Mouse (Mus musculus) CH12.LX (cell line): ENCODE results near the gene Tmppe. TPM values are rescaled to one million over a fixed set of nuclear protein-coding genes. Genes with fewer than 3 reads are reported as not detected.

Experiments
- DNase-seq: peaks from one replicate; pipeline ENCODE4 v3.0.0-alpha.2; 2013; ENCODE audit errors: extremely low read depth
- H3K27ac ChIP-seq: 2 replicates; pipeline ENCODE4 v1.5.1; 2012; ENCODE audit warnings: low read depth, mild to moderate bottlenecking, control low read depth, moderate library complexity; ENCODE audit not compliant: insufficient read depth
- H3K27me3 ChIP-seq: replicated peaks from 2 replicates; pipeline ENCODE3; 2012; ENCODE audit warnings: inconsistent platforms
- H3K36me3 ChIP-seq, 2 experiments: replicated peaks in 1 of 2; 2 replicates each; pipeline versions ENCODE3 to v1.6.1; 2012; ENCODE audit warnings: inconsistent platforms in 1 of 2, low read length in 1 of 2, mild to moderate bottlenecking in 1 of 2, mixed read lengths in 1 of 2, moderate library complexity in 1 of 2; ENCODE audit not compliant: control insufficient read depth in 1 of 2, insufficient read depth in 1 of 2
- H3K4me1 ChIP-seq, 2 experiments: 2 replicates each; pipeline ENCODE4 v1.6.1; 2012; ENCODE audit warnings: inconsistent platforms in 1 of 2, moderate library complexity in 1 of 2; ENCODE audit not compliant: insufficient read depth in 2 of 2, control insufficient read depth in 1 of 2
- H3K4me2 ChIP-seq: 2 replicates; pipeline ENCODE4 v1.6.1; 2012; ENCODE audit warnings: low read depth, mild to moderate bottlenecking, control low read depth; ENCODE audit not compliant: poor library complexity, insufficient read depth, severe bottlenecking
- H3K4me3 ChIP-seq, 3 experiments: fragments of 150-350 bp in 1 of 3; sonication (generic) in 1 of 3; replicated peaks in 1 of 3; 2 replicates each; pipeline versions ENCODE3 to v1.5.1; 2011 to 2012; ENCODE audit warnings: low read depth in 2 of 3, low read length in 2 of 3, mild to moderate bottlenecking in 2 of 3, moderate library complexity in 2 of 3, control low read depth in 1 of 3, improper control_type of control experiment in 1 of 3, inconsistent platforms in 1 of 3, mixed read lengths in 1 of 3; ENCODE audit not compliant: poor library complexity in 1 of 3
- H3K79me2 ChIP-seq: replicated peaks from 2 replicates; pipeline ENCODE4 v1.6.1; 2012; ENCODE audit warnings: mild to moderate bottlenecking, moderate library complexity; ENCODE audit not compliant: control insufficient read depth, poor library complexity, insufficient read depth, severe bottlenecking; ENCODE audit errors: extremely low read depth
- H3K9ac ChIP-seq: 2 replicates; pipeline ENCODE4 v1.6.1; 2012; ENCODE audit warnings: low read depth, mild to moderate bottlenecking, control low read depth, moderate library complexity; ENCODE audit not compliant: insufficient read depth
- H3K9me3 ChIP-seq: replicated peaks from 2 replicates; pipeline ENCODE3; 2012; ENCODE audit warnings: low read length, inconsistent platforms, mixed read lengths
- BHLHE40 ChIP-seq: IDR thresholded peaks from 2 replicates; pipeline ENCODE4 v1.6.1; 2011; ENCODE audit warnings: mild to moderate bottlenecking, low read depth, low read length, improper control_type of control experiment
- CTCF ChIP-seq, 2 experiments: IDR thresholded peaks in 1 of 2; conservative IDR thresholded peaks in 1 of 2; 2 replicates each; pipeline ENCODE4 v1.5.1; 2011 to 2012; ENCODE audit warnings: low read depth in 2 of 2, low read length in 2 of 2, improper control_type of control experiment in 1 of 2, inconsistent platforms in 1 of 2, mild to moderate bottlenecking in 1 of 2, moderate library complexity in 1 of 2
- E2F4 ChIP-seq: IDR thresholded peaks from 2 replicates; pipeline ENCODE4 v1.6.1; 2011; ENCODE audit warnings: low read depth, low read length, improper control_type of control experiment; ENCODE audit not compliant: insufficient replicate concordance
- ELF1 ChIP-seq: IDR thresholded peaks from 2 replicates; pipeline ENCODE4 v1.6.1; 2014; ENCODE audit warnings: low read depth, mild to moderate bottlenecking, inconsistent platforms, low read length, improper control_type of control experiment
- ETS1 ChIP-seq: conservative IDR thresholded peaks from 2 replicates; pipeline ENCODE4 v1.6.1; 2012; ENCODE audit warnings: low read depth, mild to moderate bottlenecking, inconsistent platforms, low read length, improper control_type of control experiment, moderate library complexity
- GABPA ChIP-seq: IDR thresholded peaks from 2 replicates; pipeline ENCODE4 v1.6.1; 2012; ENCODE audit warnings: low read depth, low read length, improper control_type of control experiment, inconsistent platforms; ENCODE audit not compliant: insufficient replicate concordance
- HCFC1 ChIP-seq: IDR thresholded peaks from 2 replicates; pipeline ENCODE4 v1.6.1; 2012; ENCODE audit warnings: low read depth, mild to moderate bottlenecking, inconsistent platforms, low read length, improper control_type of control experiment
- IRF4 ChIP-seq: IDR thresholded peaks from 2 replicates; pipeline ENCODE4 v1.6.1; 2014; ENCODE audit warnings: low read depth, mild to moderate bottlenecking, inconsistent platforms, low read length, improper control_type of control experiment
- KAT2A ChIP-seq: IDR thresholded peaks from 2 replicates; pipeline ENCODE4 v1.6.1; 2012; ENCODE audit warnings: low read length, improper control_type of control experiment, inconsistent platforms; ENCODE audit not compliant: insufficient replicate concordance
- MAFK ChIP-seq: IDR thresholded peaks from 2 replicates; pipeline ENCODE4 v1.6.1; 2011; ENCODE audit warnings: low read length, improper control_type of control experiment; ENCODE audit not compliant: insufficient replicate concordance
- MAX ChIP-seq: IDR thresholded peaks from 2 replicates; pipeline ENCODE4 v1.6.1; 2011; ENCODE audit warnings: low read length, improper control_type of control experiment
- MEF2A ChIP-seq: IDR thresholded peaks from 2 replicates; pipeline ENCODE4 v1.6.1; 2014; ENCODE audit warnings: low read depth, mild to moderate bottlenecking, inconsistent platforms, low read length, improper control_type of control experiment, borderline replicate concordance
- MYC ChIP-seq: IDR thresholded peaks from 2 replicates; pipeline ENCODE4 v1.6.1; 2011; ENCODE audit warnings: low read depth, mild to moderate bottlenecking, improper control_type of control experiment, low read length
- NELFE ChIP-seq: IDR thresholded peaks from 2 replicates; pipeline ENCODE4 v1.6.1; 2011; ENCODE audit warnings: low read depth, low read length, improper control_type of control experiment
- NRF1 ChIP-seq: IDR thresholded peaks from 2 replicates; pipeline ENCODE4 v1.6.1; 2014; ENCODE audit warnings: low read depth, mild to moderate bottlenecking, inconsistent platforms, low read length, improper control_type of control experiment, moderate library complexity
- PAX5 ChIP-seq: IDR thresholded peaks from 2 replicates; pipeline ENCODE4 v1.6.1; 2012; ENCODE audit warnings: low read length, inconsistent platforms, mixed read lengths
- RAD21 ChIP-seq: IDR thresholded peaks from 2 replicates; pipeline ENCODE4 v1.6.1; 2011; ENCODE audit warnings: low read depth, mild to moderate bottlenecking, low read length, improper control_type of control experiment, moderate library complexity
- SIN3A ChIP-seq: IDR thresholded peaks from 2 replicates; pipeline ENCODE4 v1.6.1; 2012; ENCODE audit warnings: low read length, improper control_type of control experiment, inconsistent platforms
- SMC3 ChIP-seq: IDR thresholded peaks from 2 replicates; pipeline ENCODE4 v1.6.1; 2011; ENCODE audit warnings: low read depth, low read length, improper control_type of control experiment
- TBP ChIP-seq: conservative IDR thresholded peaks from 2 replicates; pipeline ENCODE4 v1.6.1; 2011; ENCODE audit warnings: low read depth, low read length, improper control_type of control experiment
- TCF12 ChIP-seq: IDR thresholded peaks from 2 replicates; pipeline ENCODE4 v1.6.1; 2014; ENCODE audit warnings: low read depth, mild to moderate bottlenecking, inconsistent platforms, low read length, improper control_type of control experiment
- UBTF ChIP-seq: IDR thresholded peaks from 2 replicates; pipeline ENCODE4 v1.6.1; 2012; ENCODE audit warnings: low read depth, mild to moderate bottlenecking, inconsistent platforms, low read length, improper control_type of control experiment, moderate library complexity
- USF1 ChIP-seq: IDR thresholded peaks from 2 replicates; pipeline ENCODE4 v1.6.1; 2014; ENCODE audit warnings: low read depth, mild to moderate bottlenecking, inconsistent platforms, low read length, improper control_type of control experiment
- ZKSCAN1 ChIP-seq: IDR thresholded peaks from 2 replicates; pipeline ENCODE4 v1.6.1; 2012; ENCODE audit warnings: low read depth, inconsistent platforms, low read length, improper control_type of control experiment, borderline replicate concordance
- ZMIZ1 ChIP-seq: IDR thresholded peaks from 2 replicates; pipeline ENCODE4 v1.6.1; 2012; ENCODE audit warnings: low read depth, mild to moderate bottlenecking, inconsistent platforms, low read length, improper control_type of control experiment
- ZNF384 ChIP-seq: IDR thresholded peaks from 2 replicates; pipeline ENCODE4 v1.6.1; 2012; ENCODE audit warnings: low read depth, low read length, improper control_type of control experiment, inconsistent platforms
- dilution Hi-C: fragments of 300-500 bp; cut with MboI; formaldehyde crosslinking; loops from 2 replicates; pipeline ENCODE4 v1.14.3; 2020; ENCODE audit warnings: low sequenced_read_pairs; ENCODE audit not compliant: extremely low pct_unique_long_range_greater_than_20kb, extremely low pct_ligation_motif_present
- in situ Hi-C: fragments of 300-500 bp; cut with MboI; formaldehyde crosslinking; loops from 3 replicates; pipeline ENCODE4 v1.14.3; 2019; ENCODE audit warnings: low sequenced_read_pairs, low pct_ligation_motif_present, low pct_unique_long_range_greater_than_20kb, mixed read lengths
- polyA plus RNA-seq: library from polyadenylated mRNA; unstranded; fragments of >175 nt; gene quantifications from 2 replicates; pipeline ENCODE4 v1.2.1, GENCODE M21; 2012; ENCODE audit warnings: low read depth; ENCODE audit not compliant: insufficient read length
- total RNA-seq, 2 experiments: library from RNA; depleted of rRNA; stranded (reverse); fragments of 300-350 nt in 1 of 2; fragments of >200 nt in 1 of 2; gene quantifications; 2 replicates each; pipeline ENCODE4 v1.2.3; 2012 to 2014

Gene Tmppe
- total and polyA plus RNA-seq, 3 experiments: 3.2 to 8.2 (median 7.3) TPM

DNA sequence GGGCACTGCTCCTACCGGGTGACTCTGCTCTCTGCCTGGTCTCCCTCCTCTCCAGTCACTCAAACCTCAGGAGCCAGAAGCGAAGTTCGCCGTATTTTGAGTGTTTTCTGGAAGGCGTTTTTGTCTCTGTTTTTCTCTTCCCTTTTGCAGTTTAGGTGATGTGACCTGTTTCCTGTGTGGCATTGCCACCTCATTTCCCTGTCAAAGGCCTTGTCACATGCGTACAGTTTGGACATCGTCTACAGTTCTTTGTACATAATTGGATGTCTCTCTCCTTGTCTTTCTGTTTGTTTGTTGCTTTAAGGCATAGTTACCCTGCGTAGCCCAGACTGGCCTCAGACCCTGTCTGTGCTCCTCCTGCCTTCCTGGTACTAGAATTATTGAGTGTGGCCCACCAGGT lies 26.5 kb downstream of the Tmppe start:
- Histone ChIP-seq H3K36me3 (peaks cover 33 to 57% of the 10 kb centered on the region in 2 experiments), H3K4me3 (no peak overlapping the region), H3K27ac (no peak overlapping the region), H3K79me2 (no peaks in the 10 kb centered on the region), H3K27me3 (no peaks in the 10 kb centered on the region), H3K9ac (no peak overlapping the region), H3K4me1 (peaks cover 0 to 40% of the 10 kb centered on the region in 2 experiments; a peak in 2 of 4 replicates), H3K4me2 (no peak overlapping the region), H3K9me3 (peaks cover 8% of the 10 kb centered on the region)
- no peak for TF ChIP-seq E2F4
- TF ChIP-seq ZMIZ1: no peak
- no peak for TF ChIP-seq ZNF384
- TF ChIP-seq NELFE: no peak
- TF ChIP-seq SMC3: no peak
- TF ChIP-seq ETS1: no peak
- TF ChIP-seq NRF1: no peak
- TF ChIP-seq MYC: no peak
- no peak for TF ChIP-seq SIN3A
- TF ChIP-seq MEF2A: no peak
- no peak for TF ChIP-seq ELF1
- TF ChIP-seq USF1: no peak
- TF ChIP-seq UBTF: no peak
- TF ChIP-seq PAX5: no peak
- no peak for TF ChIP-seq ZKSCAN1
- no peak for TF ChIP-seq IRF4
- TF ChIP-seq HCFC1: no peak
- no peak for TF ChIP-seq MAFK
- TF ChIP-seq MAX: no peak
- TF ChIP-seq RAD21: no peak
- dilution Hi-C loops: no loop called here
- DNase-seq: no peak
- in situ Hi-C loops: no loop called here

DNA sequence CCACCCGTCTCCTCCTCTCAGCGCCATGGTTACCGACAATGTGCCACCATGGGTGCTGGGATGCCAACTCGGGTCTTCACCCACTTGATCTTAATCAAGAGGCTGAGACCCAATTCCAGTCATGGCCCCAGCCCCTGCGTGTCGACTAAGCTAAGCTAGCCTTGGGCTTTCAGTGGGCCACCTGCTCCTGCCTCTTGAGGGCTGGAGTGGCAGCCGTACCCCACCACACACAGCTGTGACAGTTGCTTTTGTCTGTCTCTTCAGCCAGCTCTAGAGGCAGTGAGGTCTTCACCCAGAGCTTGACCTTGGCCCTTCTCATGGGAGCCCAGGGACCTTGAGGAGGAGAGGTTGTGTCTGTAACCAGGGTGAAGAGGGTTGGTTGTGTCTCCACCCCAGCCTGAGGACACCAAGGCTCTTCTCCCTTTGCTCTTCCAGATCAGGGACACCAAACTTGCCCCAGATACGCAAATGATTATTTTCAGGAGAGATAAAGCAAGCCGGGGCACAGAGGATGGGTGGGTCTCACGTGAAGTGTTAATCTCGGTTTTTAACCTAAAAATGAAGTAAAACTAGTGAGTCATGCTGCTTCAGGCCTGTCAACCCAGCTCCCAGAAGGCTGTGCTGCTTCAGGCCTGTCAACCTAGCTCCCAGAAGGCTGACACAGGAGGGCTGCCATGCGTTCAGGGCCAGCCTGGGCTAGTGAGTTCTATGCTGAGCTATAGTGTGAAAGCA lies 27.4 kb downstream of the Tmppe start:
- Histone ChIP-seq H3K4me2 (no peak overlapping the region), H3K79me2 (no peaks in the 10 kb centered on the region), H3K9me3 (peaks cover 8% of the 10 kb centered on the region), H3K27ac (no peak overlapping the region), H3K4me3 (no peak overlapping the region), H3K9ac (no peak overlapping the region), H3K27me3 (no peaks in the 10 kb centered on the region), H3K36me3 (peaks cover 37 to 61% of the 10 kb centered on the region in 2 experiments), H3K4me1 (peaks cover 0 to 37% of the 10 kb centered on the region in 2 experiments; a peak in 2 of 4 replicates)
- in situ Hi-C loops: no loop called here
- dilution Hi-C loops: no loop called here
- TF ChIP-seq GABPA (no peak), TCF12 (no peak), HCFC1 (no peak), TBP (no peak), IRF4 (no peak), CTCF (conservative IDR thresholded peaks at IDR 0.05 in 1 of 2, IDR thresholded peaks at IDR 0.05 in 1 of 2; ENCODE audit: low read depth in 2 of 2, low read length in 2 of 2) (no peak), UBTF (no peak), MEF2A (no peak), KAT2A (no peak), BHLHE40 (no peak), MYC (no peak), ETS1 (no peak)
- TF ChIP-seq, all 38 proteins: peak for 0
- DNase-seq: no peak
